Mouse (Mus musculus) thymus, adult 2 months (tissue): ENCODE data around the gene Mien1. TPM values are rescaled to one million over a fixed set of nuclear protein-coding genes. Genes with fewer than 3 reads are reported as not detected.

Source experiments
- DNase-seq: peaks from one replicate; pipeline ENCODE4 v3.0.0; 2021
- H3K27ac ChIP-seq: fragments of 200-500 bp; 2 replicates; pipeline ENCODE4 v1.5.1; 2012; ENCODE audit warnings: low read length, control low read depth; ENCODE audit not compliant: control insufficient read depth, insufficient read depth
- H3K27me3 ChIP-seq: fragments of 200-500 bp; 2 replicates; pipeline ENCODE4 v1.6.1; 2012; ENCODE audit warnings: mild to moderate bottlenecking, low read length, moderate library complexity, mixed read lengths; ENCODE audit not compliant: control insufficient read depth, insufficient read depth
- H3K36me3 ChIP-seq: fragments of 200-500 bp; 2 replicates; pipeline ENCODE4 v1.6.1; 2012; ENCODE audit warnings: mild to moderate bottlenecking, low read length, moderate library complexity; ENCODE audit not compliant: control insufficient read depth, insufficient read depth
- H3K4me1 ChIP-seq: fragments of 200-500 bp; replicated peaks from 2 replicates; pipeline ENCODE4 v1.6.1; 2012; ENCODE audit warnings: low read length; ENCODE audit not compliant: control insufficient read depth, insufficient read depth
- H3K4me3 ChIP-seq: fragments of 200-500 bp; 2 replicates; pipeline ENCODE4 v1.5.1; 2012; ENCODE audit warnings: mild to moderate bottlenecking, low read length, control low read depth, moderate library complexity; ENCODE audit not compliant: control insufficient read depth, insufficient read depth
- CTCF ChIP-seq: fragments of 200-500 bp; IDR thresholded peaks from 2 replicates; pipeline ENCODE4 v1.5.1; 2012; ENCODE audit warnings: mild to moderate bottlenecking, control low read depth, low read length, moderate library complexity, borderline replicate concordance; ENCODE audit not compliant: control insufficient read depth, poor library complexity, insufficient read depth; ENCODE audit errors: extremely low read depth
- POLR2A ChIP-seq: fragments of 200-500 bp; IDR thresholded peaks from 2 replicates; pipeline ENCODE4 v1.6.1; 2012; ENCODE audit warnings: mild to moderate bottlenecking, low read length, control low read depth, moderate library complexity; ENCODE audit not compliant: control insufficient read depth, poor library complexity, insufficient read depth; ENCODE audit errors: extremely low read depth
- WGBS: fragments of 180-500 bp; shearing (Covaris S2); methylation state at CpG from one replicate; pipeline ENCODE4 v1.1.7; 2018; 5-methylcytosine and 5-hydroxymethylcytosine counted together
- polyA plus RNA-seq: library from polyadenylated mRNA; depleted of rRNA; stranded (reverse); fragments of >200 nt; gene quantifications from 2 replicates; pipeline ENCODE4 v1.2.3, GENCODE M21; 2012

Gene Mien1
- polyA plus RNA-seq, 1 experiment: 96.7 TPM

DNA sequence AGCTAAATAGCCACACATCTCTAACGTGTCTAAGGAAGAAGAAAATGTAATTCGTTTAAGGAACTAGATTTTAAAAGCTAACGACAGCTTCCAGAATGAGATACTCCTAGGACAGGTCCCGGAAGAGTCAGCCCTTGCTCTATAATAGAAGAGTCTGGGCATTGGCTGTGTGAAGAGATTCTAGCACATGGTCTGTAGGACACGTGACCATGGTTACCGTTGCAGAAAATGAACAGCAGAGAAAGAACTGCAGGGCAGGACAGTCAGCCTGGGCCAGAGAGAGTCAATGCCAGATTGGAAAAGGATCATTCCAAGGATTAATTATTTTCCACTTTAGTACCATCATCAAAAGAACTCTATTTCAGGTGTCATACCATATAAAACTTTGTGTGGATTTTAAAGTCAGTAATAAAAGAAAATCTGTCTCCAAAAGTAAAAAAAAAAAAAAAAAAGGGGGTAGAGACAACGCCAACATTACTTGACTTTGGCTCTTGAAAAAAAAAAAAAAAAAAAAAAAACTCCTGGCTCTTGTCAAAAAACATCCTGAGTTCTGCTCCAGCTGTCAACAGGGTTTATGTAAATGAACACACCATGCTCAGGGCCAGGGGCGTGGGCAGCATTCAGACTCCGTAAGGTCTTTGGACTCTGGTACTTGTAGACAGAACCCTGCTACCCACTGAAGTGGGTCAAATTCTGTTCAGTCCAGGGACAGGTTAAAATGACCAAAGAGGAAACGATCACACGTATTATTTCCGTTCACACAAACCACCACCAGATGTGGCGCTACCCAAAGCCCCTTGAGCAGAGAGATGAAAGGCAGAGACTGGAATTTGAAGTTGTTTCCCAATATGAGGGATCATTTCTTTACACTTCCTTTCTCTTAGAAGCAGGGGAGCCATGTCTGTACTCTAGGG is 40.5 kb upstream of the Mien1 start:
- TF ChIP-seq POLR2A (no peak), CTCF (no peak)
- peaks cover 22% of the 10 kb centered on the region for H3K36me3 ChIP-seq
- no peaks in the 10 kb centered on the region for H3K27me3 ChIP-seq
- WGBS: 55% methylated on average over 13 of the region's 13 CpGs
- DNase-seq: no peak
- peaks cover 35% of the 10 kb centered on the region for H3K4me1 ChIP-seq
- peak overlapping the region; percentile 81 for H3K27ac ChIP-seq
- no peak overlapping the region for H3K4me3 ChIP-seq

DNA sequence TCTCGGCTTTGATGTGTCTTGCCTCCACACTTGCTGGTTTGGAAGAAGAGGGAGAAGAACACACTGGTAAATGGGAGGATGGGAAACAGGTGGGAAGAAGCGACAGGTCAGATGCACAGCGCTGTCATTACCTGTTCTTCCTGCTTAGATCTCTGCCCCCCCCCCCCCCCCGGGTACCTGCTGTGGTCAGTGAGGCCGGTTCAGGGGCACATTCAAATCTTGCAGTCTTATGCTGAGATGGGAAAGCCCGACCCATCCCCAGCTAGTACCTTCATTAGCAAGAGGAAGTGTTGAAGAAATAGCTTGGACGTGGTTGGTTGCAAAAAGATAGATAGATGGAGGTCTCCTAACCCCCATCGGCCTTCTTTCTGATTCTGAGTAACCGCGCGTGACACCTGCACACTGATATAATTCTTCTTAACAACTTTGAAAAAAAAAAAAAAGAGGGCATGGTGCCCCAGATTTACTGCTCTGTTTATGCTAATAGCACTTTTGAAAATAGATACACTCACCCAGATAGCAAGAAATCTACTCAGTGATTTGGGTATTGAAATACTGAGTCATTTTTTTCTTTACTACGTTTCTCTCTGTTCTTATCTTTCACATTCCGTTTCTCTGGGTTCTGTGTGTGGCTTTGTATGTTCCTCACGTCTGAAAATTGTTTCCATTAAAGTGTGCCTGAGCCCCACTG is 38.4 kb upstream of the Mien1 start:
- H3K36me3 ChIP-seq: peaks cover 13% of the 10 kb centered on the region
- H3K27ac ChIP-seq: peak overlapping the region; percentile 85
- TF ChIP-seq CTCF (no peak), POLR2A (no peak)
- H3K4me3 ChIP-seq: peak overlapping the region; percentile 37
- peaks cover 40% of the 10 kb centered on the region for H3K4me1 ChIP-seq
- no peaks in the 10 kb centered on the region for H3K27me3 ChIP-seq
- DNase-seq: no peak
- 43% methylated on average over 14 of the region's 14 CpGs for WGBS

DNA sequence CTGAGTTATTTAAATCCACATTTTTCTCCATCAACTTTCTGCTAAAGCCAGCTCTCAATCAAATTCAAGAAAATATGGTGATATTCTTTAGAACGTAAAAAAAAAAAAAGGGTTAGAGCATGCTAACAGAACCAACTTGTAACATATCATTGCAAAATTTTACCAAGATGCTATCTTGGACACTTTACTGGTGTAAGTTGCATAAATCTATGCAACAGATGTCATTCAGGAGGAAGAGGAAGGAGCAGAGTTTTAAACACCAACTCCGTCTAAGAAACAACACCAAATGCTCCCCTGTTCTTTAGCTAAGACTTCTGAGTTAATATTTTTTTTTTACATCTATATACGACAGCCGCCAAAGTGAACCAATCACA is 37.6 kb upstream of the Mien1 start:
- H3K27me3 ChIP-seq: no peaks in the 10 kb centered on the region
- TF ChIP-seq POLR2A (no peak), CTCF (no peak)
- 66% methylated on average over 4 of the region's 4 CpGs for WGBS
- DNase-seq: no peak
- peaks cover 41% of the 10 kb centered on the region for H3K4me1 ChIP-seq
- H3K36me3 ChIP-seq: peaks cover 11% of the 10 kb centered on the region; the same call in 1 of the 2 replicates
- peak overlapping the region; percentile 85; the same call in 1 of the 2 replicates for H3K27ac ChIP-seq
- no peak overlapping the region for H3K4me3 ChIP-seq

DNA sequence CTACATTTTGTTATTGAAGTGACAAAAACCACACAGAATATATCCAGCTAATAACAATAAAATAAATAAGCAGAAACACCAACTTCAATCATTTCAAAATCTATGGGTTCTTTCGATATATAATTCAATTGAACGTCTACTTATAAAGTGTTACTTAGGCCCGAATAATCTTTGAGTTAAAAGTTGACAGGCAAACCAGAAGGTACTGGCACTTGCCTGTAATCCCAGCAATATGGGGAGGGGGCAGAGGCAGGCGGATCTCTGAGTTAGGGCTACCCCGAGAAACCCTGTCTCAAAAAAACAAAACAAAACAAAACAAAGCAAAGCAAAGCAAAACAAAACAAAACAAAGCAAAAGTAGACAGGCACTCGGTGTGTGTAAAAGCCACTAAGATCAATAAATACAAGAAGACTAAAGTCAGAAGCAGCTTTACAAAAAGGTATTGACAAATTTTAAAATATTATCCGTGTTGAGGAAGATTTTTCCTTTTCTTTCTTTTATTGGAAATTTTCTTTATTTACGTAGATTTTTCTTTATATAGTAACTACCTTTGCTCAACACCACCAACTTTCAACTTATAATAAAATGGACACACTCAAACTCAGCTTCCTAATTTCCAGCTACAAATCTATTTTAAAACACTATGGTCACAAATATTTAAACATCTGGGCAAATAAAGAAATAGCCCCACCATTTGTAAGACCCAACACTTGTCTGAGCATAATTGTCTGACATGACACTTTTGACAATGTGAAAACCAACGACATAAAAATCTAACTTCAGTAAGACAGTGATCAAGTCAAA is 37.0 kb upstream of the Mien1 start:
- Histone ChIP-seq H3K27ac (no peak overlapping the region), H3K36me3 (peaks cover 11% of the 10 kb centered on the region; the same call in 1 of the 2 replicates), H3K4me1 (peaks cover 44% of the 10 kb centered on the region), H3K27me3 (no peaks in the 10 kb centered on the region), H3K4me3 (no peak overlapping the region)
- no peak for DNase-seq
- TF ChIP-seq POLR2A (no peak), CTCF (no peak)
- 91% methylated on average over 9 of the region's 9 CpGs for WGBS

DNA sequence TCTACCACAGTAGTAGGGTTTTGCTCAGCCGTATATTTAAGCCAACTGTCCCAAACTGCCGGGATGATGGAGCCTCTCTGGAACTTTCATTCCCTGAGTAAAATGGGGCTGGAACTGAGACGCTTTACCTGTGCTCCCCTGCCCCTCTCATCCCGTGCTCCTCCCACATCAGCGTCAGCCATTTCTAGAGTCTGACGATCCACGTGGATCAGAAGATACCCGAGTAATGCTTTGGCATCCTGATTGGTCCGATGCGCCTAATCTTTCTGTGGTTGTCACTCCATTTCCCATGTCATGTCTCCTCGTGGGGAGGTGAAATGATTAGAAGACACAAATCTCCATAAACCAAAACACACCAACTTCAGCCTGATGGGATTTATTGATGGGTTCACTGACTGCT is 36.2 kb upstream of the Mien1 start:
- no peak overlapping the region for H3K27ac ChIP-seq
- H3K36me3 ChIP-seq: peaks cover 11% of the 10 kb centered on the region; the same call in 1 of the 2 replicates
- no peak for DNase-seq
- H3K27me3 ChIP-seq: no peaks in the 10 kb centered on the region
- peaks cover 50% of the 10 kb centered on the region for H3K4me1 ChIP-seq
- TF ChIP-seq POLR2A: no peak
- no peak for TF ChIP-seq CTCF
- WGBS: 94% methylated on average over 11 of the region's 11 CpGs
- no peak overlapping the region for H3K4me3 ChIP-seq
